Mouse (Mus musculus): ENCODE measurements around the gene Rab11b.

The Rab11b gene

GRCm38 (mm10) chr17:33760255-33761165, at the start of gene Rab11b:
Gene Rab11b, minus strand, starts transcription at chr17:33760530.
- peak; percentile 100 for DNase-seq

DNA sequence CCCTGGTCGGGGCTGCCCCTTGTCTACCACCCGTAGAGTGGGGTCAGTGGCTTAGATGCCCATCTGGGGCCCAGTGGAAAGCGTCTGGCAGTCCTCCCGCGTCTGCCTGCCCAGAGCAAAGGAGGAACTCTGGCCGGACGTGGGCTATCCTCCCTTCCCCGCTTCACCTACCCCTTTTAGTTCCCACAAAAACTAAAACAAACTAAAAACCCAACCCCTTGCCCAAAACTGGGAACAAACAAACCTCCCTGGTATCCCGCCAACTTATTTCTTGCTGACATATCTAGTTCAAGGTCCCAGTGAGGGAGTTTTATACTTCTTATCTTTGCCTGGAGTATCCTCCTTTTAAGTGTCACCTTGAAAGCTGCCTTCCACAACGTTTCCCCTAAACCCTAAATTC, 47.9 kb upstream of the Rab11b start:
- DNase-seq: no peak

DNA sequence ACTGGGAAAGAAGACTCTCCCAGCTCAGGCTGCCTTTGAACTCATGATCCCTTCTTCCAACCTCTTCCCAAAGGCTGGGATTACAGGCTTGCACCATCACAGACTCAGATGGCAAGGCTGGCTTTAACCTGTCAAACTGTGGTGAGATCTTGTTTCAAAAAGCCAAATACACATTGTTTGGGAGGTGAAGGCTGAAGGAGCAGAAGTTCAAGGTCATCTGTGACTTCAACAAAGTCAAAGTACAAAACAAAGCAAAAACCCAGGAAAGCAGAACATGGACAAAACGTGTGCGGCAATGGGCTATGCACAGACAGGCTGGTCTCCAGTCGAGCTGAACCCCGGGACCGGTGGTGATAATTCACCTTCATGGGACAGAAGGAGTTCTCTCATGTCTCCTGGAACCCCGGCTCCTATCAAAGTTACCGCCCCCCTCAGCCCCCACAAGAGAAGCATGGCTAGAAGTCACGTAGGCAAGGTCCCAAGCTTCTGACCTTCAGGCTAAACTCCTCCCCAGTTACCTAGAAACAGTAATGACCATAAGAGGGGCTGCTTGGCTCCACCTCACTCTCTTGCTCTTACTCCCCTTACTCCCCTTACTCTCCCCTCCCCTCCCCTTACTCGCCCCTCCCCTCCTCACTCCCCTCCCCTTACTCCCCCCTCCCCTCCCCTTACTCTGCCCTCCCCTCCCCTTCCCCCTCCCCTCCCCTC, 47.0 kb upstream of the Rab11b start:
- no peak for DNase-seq

- DNase-seq: no peak
These were observed 44.4 kb upstream of the Rab11b start for GRCm38 (mm10) chr17:33804745-33805144.

DNA sequence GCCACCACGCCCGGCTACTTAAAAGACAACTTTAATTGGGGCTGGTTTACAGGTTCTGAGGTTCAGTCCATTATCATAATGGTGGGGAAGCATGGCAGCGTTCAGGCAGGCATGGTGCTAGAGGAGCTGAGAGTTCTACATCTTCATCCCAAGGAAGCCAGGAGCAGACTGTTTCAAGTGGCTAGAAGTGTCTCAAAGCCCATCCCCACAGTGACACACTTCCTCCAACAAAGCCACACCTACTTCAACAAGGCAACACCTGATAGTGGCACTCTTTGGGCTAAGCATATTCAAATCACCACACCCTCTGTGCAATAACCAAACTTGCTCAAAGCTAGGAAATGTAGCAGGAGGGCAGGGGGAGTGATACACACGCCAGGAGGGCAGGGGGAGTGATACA, 43.9 kb upstream of the Rab11b start:
- no peak for DNase-seq

DNA sequence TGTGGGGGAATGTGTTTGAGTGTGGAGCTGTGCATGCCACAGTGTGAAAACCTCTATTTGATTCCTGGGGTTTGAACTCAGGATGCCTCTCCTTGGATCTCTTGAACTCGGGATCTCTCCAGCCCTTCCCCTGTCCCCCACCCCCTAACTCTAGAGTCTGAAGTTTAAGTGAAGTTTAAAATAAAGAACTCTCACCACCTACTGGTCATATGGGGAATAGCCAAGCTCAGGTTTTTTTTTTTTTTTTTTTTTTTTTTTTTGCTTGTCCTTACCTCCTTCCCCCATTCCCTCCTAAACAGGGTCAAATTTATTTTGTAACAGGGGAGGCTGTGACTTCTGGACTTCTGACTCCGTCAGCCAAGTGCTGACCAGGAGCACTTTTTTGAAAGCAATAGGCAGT, 41.9 kb upstream of the Rab11b start:
- no peak for DNase-seq

GRCm38 (mm10) chr17:33799277-33799676, 38.9 kb upstream of the Rab11b start:
- DNase-seq: no peak

DNA sequence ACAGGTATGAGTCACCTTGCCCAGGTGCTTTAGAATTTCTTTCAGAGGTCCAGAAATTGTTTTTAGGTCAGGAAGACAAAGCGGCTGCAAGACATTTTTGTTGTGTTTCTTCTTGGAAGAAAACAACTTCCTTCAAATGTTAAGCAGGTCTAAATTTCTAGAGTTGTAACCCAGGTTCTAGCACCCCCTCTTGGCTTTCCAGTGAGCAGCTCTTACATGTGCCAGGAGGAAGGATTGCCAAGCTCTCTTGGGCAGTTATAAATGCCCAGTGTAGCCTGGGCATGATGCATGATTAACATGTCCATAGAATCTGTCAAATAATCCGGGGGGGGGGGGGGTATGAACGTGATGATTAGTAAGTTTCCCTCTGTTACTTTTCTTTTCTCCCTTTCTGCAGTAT, 38.0 kb upstream of the Rab11b start:
- DNase-seq: no peak

GRCm38 (mm10) chr17:33788732-33789131, 28.4 kb upstream of the Rab11b start:
- no peak for DNase-seq

DNA sequence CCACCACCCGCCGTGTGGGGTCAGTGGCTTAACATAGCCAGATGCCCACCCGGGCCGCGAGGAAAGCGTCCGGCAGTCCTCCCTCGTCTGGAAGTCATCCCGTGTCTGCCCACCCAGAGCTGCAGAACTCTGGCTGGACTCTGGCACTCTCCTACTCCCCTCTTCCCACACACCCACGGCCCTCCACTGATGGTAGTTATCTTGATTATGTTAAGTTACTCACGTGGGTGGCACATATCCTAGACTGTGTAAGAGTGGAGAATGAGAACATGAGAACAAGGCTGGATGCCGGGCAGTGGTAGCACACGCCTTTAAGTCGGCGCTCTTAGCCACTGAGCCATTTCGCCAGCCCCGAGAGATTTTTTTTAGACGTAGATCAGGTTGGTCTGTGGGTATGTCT, 26.0 kb upstream of the Rab11b start:
- no peak for DNase-seq

DNA sequence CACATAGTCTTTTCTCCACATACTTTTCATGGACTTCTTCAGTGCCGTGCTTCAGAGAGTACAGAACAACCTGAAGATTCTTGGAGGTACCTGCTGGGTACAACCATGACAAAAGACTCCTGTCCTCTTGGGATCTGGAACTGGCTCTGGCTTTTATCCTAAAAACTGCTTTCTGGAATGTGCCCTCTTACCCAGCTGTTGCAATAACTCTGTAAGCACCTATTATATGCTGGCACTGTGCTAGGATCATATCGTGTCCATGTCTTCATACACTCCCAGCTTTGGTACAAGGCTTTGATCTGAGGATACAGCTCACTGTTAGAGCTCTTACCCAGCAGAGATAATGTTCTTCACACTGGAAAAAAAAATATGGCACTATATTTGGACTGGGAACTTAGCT, 24.6 kb upstream of the Rab11b start:
- DNase-seq: no peak

GRCm38 (mm10) chr17:33783408-33783807, 23.1 kb upstream of the Rab11b start:
- DNase-seq: no peak

- DNase-seq: no peak
These were observed 21.7 kb upstream of the Rab11b start for GRCm38 (mm10) chr17:33782067-33782466.

GRCm38 (mm10) chr17:33781124-33781977, 21.0 kb upstream of the Rab11b start, which contains the start of gene Angptl4:
Gene Angptl4, minus strand, starts transcription at chr17:33781830.
- DNase-seq: peak; percentile 14

DNA sequence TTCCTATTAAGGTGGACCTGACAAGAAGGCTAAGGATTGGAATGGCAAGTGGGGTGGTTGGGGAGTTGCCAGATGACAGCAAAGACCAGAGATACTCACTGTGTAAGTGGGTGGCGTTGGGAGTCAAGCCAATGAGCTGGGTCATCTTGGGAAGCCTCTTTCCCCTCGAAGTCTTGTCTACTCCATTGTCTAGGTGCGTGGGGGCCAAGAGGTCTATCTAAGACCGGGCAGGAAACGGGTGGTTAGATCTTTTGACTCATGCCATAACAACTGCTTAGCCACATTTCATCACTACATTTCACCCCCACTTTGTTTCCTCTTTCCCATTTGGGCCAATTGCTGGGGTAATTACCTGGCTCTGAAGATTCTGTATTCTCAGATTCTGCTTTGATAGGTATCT, 20.1 kb upstream of the Rab11b start:
- no peak for DNase-seq

DNA sequence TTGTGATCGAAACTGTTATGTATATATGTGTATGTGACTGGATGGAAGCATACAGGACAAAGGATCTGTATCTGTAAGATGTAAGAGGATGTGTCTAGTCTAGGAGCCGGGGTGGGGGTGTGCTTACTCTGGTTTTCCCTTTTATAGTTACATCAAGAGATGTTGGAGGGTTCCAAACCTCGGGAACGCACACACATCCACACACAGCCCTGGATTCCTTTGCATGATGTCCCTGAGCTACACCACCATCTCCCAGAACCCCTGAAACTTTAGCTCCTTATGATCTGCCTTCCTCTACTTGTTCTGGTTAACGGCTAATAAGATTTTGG, 19.6 kb upstream of the Rab11b start:
- no peak for DNase-seq

DNA sequence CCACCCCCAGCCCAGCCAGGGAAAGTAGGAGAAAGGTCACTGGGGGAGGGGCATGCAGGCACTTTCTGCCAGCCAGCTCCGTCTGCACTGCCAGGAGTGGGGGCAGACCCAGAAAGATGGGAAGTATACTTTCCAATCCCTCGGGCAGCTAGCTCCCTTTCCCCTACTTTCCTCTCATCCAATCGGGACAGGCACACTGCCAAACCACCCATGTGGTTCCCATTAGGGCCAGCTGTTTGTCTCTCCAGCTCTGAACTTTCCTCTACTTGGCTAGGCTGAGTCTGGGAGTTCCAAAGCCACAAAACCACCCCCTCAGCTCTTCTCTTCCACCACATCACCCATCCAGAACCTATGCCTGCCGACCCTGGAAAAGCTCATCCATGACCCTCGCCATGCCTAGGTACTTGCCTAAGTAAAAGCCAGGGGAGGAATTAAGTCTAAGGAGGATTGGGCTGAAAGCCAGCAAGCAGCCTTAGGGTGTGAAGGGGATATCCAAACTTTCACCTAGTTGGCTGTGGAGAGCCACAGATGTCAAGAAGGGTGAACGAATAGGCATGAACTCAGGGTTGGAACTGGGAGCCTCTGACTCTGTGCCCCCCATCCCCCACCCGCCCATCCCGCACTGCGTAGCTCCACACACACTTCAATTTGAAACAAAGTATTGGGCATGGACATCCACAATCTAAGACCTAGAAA, 19.1 kb upstream of the Rab11b start:
- peak; percentile 55 for DNase-seq

- no peak for DNase-seq
These were observed 15.0 kb upstream of the Rab11b start for GRCm38 (mm10) chr17:33775287-33775686.

GRCm38 (mm10) chr17:33774573-33775155, 14.3 kb upstream of the Rab11b start:
- DNase-seq: no peak

DNA sequence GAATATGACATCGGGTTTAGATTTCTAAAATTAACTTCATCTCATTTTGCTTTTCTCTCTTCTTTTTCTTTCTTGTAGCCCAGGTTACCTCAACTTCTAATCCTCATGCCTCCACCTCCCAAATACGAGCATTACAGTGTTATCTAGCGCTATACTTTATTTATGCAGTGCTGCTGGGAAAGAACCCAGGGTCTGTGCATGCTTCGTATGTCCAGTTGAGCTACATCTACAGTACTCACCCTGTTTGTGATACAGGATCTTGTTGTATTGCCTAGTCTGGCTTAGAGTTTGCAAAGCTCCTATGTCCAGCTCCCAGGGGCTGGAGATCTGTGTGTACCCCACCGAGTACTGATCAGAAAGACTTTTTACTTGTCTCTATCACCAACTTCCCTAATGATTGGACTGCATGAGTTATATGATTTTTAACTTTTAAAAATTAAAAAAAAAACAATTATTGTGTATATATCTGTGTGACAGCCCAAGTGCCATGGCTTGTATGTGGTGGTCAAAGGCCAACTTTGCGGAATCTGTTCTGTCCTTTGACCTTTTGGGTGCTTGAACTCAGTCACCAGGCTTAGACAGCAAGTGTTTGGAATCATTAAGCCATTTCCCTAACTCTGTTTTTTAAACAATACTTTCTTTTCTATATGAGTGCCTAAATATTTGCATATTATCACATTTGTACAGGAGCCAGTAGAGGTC, 13.7 kb upstream of the Rab11b start:
- no peak for DNase-seq

GRCm38 (mm10) chr17:33773426-33773825, 13.1 kb upstream of the Rab11b start:
- DNase-seq: no peak

- no peak for DNase-seq
These were observed 11.3 kb upstream of the Rab11b start for GRCm38 (mm10) chr17:33771617-33772016.
